Mouse (Mus musculus): ENCODE measurements around the gene Olfr533. TPM values are rescaled to one million over a fixed set of nuclear protein-coding genes. Genes with fewer than 3 reads are reported as not detected.

Gene Olfr533
- not detected for polyA plus RNA-seq (2017; shearing (Covaris generic))

GRCm38 (mm10) chr7:140463070-140463469, at the start of gene Olfr533:
TSS of gene Olfr533 (plus strand) at chr7:140463370.

GRCm38 (mm10) chr7:140421539-140421938, 41.6 kb upstream of the Olfr533 start, which contains the start of gene Olfr532:
TSS of gene Olfr532 (minus strand) at chr7:140421639.

DNA sequence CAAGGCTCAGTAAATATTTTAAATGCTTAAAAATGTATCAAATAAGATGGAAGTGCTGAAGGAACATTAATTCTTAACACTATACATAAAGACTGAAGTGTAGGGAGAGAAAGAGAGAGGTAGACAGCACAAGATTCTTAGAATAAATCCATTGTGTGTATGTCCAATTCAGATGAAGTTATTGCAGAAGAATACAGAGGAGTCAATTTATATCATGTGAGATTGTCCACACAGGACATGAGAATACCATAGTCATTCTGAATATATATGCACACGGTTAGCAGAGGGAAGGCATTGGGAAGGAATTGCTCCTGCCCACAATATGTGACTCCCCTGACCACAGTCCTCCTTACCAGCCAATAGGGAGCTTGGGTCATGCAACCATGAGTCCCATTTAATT, 20.7 kb downstream of the Olfr533 start, which contains the start of gene Olfr535:
Gene Olfr535, plus strand, starts transcription at position 301 of the 400 bp plus-strand sequence.

DNA sequence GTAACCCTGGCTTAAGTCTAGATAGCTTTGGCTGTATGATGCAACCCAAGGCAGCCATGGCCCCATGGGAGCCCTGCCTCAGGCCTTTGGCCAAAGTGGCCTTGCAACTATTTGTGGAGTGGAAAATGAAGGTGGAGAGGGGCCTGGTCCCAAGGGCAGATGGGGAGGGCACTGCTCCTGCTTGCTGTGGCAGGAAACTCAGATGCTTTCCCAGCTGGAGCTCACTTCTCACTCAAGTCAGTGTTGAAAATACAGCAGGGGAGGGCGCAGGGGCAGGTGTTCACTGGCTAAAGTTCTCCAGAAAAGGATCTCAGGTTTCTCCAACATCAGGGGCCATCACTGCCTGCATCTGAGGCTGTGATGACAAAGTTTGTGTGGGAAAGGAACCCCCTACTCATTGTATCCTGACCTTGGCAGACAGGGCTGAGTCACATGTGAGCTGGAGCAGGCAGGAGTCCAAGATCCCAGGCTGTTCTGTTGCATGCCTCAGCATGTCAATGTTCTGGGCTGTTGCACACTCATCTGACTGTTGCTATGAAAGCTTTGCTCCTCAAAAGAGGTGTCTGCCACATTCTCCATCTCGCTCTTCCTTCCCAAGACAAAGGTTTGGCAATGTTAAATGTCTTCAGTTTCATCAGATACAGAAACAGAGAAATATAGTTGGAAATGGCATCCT, 44.3 kb downstream of the Olfr533 start, which contains the start of gene Olfr536:
Gene Olfr536, minus strand, starts transcription at position 51 of the 676 bp plus-strand sequence.

Other genes with a start within 250 kb of the Olfr533 start
- gene Cd163l1, start 245.1 kb upstream of the Olfr533 start, polyA plus RNA-seq (2017; shearing (Covaris generic)), result 0.08 TPM
- 0.17 TPM for gene 5830411N06Rik, start 216.1 kb upstream of the Olfr533 start, polyA plus RNA-seq (2017; shearing (Covaris generic))
- not detected for gene Olfr525, start 142.5 kb upstream of the Olfr533 start, polyA plus RNA-seq (2017; shearing (Covaris generic))
- gene Olfr527, start 129.4 kb upstream of the Olfr533 start, polyA plus RNA-seq (2017; shearing (Covaris generic)), result not detected
- not detected for gene Olfr60, start 101.7 kb upstream of the Olfr533 start, polyA plus RNA-seq (2017; shearing (Covaris generic))
- 0.12 TPM for gene Olfr530, start 87.0 kb upstream of the Olfr533 start, polyA plus RNA-seq (2017; shearing (Covaris generic))
- gene Olfr531, start 60.5 kb upstream of the Olfr533 start, polyA plus RNA-seq (2017; shearing (Covaris generic)), result not detected
- gene Olfr532, start 41.7 kb upstream of the Olfr533 start, polyA plus RNA-seq (2017; shearing (Covaris generic)), result 0.07 TPM
- gene Olfr535, start 20.8 kb downstream of the Olfr533 start, polyA plus RNA-seq (2017; shearing (Covaris generic)), result not detected
- gene Olfr536, start 44.0 kb downstream of the Olfr533 start, polyA plus RNA-seq (2017; shearing (Covaris generic)), result not detected
- gene Olfr538, start 104.5 kb downstream of the Olfr533 start, polyA plus RNA-seq (2017; shearing (Covaris generic)), result not detected
- 0.04 TPM for gene Olfr46, start 137.9 kb downstream of the Olfr533 start, polyA plus RNA-seq (2017; shearing (Covaris generic))
- not detected for gene Olfr61, start 165.6 kb downstream of the Olfr533 start, polyA plus RNA-seq (2017; shearing (Covaris generic))
- gene Olfr53, start 183.1 kb downstream of the Olfr533 start, polyA plus RNA-seq (2017; shearing (Covaris generic)), result not detected
- 0.05 TPM for gene Olfr539, start 196.6 kb downstream of the Olfr533 start, polyA plus RNA-seq (2017; shearing (Covaris generic))
- 0.07 TPM for gene Olfr45, start 218.6 kb downstream of the Olfr533 start, polyA plus RNA-seq (2017; shearing (Covaris generic))
- not detected for gene Olfr541, start 233.9 kb downstream of the Olfr533 start, polyA plus RNA-seq (2017; shearing (Covaris generic))

All from CD4-positive, CD25-positive, alpha-beta regulatory T cell (primary cell).